Mouse (Mus musculus) embryo, embryonic 10 days (tissue): ENCODE measurements around the gene Gm21972.
A peak's percentile ranks its signal among the peaks of the same experiment; 100 is the strongest.

Experiments used
- DNase-seq: peaks from one replicate; pipeline ENCODE4 v3.0.0-alpha.2; 2015; ENCODE audit warnings: low spot score

Gm21972 gene

GRCm38 (mm10) chr1:86133337-86133736 is at the start of gene Gm21972:
Gene Gm21972, plus strand, starts transcription at chr1:86133637.
- no peak for DNase-seq

- no peak for DNase-seq
Measured at GRCm38 (mm10) chr1:86094413-86094812, 39.0 kb upstream of the Gm21972 start.

DNA sequence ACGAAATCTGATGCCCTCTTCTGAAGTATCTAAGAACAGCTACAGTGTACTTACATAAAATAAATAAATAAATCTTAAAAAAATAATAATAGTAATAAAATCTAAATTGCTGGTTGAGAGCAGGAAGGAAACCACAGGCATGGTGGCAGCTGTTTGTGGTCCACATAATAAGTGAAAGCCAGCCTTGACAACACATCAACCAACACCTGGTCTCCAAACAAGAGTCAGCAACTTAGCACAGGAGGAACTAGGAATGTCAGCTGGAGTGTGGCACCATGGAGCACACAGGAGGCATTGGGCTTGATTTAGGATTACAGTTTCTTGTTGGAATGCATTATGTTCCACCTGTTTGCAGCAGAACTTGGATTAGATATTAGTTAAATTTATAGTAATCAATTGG is 28.4 kb upstream of the Gm21972 start:
- no peak for DNase-seq

DNA sequence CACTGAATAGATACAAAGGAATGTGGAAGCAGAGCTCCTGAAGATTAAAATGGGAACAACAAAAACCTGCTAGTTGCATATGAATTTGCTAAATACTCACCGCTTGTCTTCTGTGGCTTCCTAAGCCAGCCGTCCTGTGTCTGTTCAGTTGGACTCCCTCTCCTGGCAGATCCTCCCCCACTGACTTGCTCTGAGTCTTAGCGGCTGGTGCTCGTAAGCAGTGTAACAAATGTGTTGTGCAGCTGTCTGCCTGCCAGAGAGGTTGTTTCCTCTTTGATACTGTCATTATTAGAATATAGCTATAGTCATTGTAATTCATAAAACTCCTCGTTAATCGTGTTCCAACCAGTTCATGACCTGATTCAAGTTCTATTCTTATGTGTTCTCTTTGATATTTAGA is 21.7 kb upstream of the Gm21972 start, which contains the start of gene Htr2b:
Htr2b (minus strand) TSS at position 192 of the 400 bp plus-strand sequence.
- no peak for DNase-seq

DNA sequence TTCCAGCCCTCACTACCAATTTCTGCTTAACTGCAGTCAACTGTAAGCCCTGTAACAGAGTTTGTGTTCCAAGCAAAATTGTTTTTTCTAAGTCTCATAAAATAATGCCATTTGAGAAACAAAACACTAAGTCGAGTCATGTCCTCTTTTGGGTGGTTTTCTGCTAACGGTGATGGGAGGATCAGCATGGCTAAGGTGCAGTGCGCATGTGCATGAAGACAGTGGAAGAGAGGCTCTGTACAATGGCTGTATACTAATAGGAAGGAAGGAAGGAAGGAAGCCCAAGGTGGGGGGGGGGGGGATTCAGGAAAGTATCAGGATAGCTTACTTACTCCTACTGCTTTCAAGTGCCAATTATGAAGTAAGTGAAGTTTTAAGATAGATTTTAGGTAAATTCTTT is 19.3 kb upstream of the Gm21972 start:
- DNase-seq = no peak

DNA sequence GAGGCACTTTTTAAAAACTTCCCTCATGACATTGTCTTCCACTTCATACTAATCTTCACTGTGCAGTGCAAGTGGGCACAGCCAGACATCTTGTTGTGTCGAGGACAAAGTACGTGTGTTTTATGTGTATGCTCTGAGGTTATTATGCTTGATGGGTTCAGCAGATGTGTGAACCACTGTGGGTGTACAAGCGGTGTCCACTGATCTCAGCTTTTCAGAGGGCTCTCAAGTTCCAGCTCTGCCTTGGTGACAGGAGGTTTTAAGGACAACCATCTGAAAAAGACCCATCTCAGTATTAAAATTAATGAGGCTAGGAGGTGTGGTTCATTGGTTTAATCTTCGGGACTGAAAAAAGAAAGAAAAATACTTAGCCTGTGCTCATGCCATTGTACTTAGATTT is 13.9 kb upstream of the Gm21972 start:
- DNase-seq = no peak

DNA sequence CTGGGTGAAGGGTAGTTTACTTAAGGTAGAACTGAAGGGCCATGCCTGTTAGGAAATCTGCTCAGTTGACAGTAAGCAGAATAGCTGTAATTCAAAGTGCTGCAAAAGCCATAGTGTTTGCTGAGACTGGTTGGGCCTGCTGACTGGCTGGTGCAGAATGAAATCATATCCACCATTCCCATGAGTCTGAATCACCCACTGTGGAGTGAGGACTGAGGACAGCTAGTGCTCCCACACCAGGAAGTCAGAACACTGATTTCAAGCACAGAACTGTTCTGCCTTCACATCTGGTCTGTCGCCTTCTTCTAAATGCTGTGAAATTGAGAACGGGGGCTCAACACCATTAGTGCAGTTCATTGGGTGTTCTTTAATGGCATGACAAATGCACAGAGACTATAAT is 7.4 kb upstream of the Gm21972 start:
- no peak for DNase-seq

GRCm38 (mm10) chr1:86135315-86135714 is 1.9 kb downstream of the Gm21972 start:
- no peak for DNase-seq

DNA sequence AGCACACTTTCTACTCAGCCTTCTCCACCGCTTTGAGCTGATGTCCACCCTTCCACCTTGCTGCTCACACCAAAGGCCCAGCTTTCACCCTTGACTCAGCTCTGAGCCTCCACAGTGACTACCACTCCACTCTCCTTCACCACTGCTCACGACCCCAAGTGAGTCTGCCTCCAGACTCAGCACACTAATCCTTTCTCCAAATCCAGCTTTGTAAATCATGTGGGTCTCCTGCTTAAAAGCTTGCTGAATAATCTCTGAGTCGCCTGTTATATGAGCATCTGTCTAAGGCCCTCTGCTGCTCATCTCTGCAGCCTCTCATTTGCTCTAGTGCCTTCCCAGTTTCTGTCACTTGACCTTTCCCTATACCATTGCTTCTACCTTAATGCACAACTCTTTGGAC is 7.6 kb downstream of the Gm21972 start:
- DNase-seq = no peak

- DNase-seq = no peak
Measured at GRCm38 (mm10) chr1:86143165-86143564, 9.7 kb downstream of the Gm21972 start.

DNA sequence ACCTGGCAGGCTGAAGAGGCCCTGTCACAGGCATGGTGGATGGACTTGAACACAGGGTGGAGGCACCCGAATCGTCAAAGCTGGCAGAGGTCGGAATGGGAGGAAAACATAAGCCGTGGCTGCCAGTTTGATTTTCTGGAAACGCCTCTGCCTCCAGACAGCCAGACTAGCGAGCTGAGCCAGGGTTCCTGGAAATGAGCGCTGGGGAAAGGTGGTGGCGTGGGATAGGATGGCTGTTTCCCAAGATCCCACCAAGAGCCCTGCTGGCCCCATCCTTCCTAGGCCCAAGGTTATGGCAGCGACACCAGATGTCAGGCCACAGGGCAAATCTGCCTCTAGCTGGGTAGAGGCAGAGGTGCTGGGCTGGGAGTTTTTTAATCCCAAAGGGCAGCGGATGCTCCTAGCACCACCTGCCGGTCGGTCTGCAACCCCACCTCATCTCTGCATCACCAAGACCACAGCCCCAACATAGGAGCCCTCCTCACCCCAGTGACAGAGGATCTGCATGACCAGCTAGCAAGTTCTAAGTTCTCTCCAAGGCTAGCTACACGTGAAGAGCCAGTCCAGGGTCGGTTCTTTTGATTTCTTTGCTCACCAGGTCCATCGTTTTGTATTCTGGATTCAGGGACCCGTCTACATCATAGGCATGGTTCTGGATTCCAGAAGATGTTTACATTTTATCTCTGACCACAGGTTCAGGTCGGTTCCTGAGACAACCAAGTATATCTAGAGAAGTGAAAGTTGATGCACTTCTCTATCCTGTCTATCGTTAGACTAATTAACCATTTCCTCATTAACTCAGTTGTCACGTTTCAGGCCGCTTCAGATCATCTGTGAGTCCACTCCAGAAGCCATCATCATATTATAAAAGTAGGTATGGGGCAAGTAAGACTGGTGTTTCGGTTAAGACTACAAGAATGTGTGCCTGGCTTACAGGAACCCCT is 10.8 kb downstream of the Gm21972 start:
- DNase-seq = no peak

- DNase-seq = no peak
Measured at GRCm38 (mm10) chr1:86146293-86146692, 12.9 kb downstream of the Gm21972 start.

DNA sequence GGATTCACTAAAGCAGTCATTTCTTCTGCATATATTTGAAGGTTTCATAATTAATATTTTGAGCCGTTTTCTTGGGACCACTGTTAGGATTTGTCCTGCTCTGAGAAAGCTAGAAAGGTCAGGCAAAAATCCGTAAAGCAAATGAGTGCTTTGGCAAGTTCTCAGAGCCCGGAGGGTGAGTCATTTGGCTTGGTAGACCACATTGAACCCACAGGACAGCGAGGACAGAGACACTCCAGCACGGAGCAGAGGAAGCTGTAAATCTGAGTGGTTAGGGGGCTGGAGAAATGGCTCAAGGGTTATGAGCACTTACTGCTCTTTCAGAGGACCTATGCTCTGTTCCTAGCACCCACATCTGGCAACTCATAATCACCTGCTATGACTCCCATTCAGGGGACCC is 14.1 kb downstream of the Gm21972 start:
- no peak for DNase-seq

DNA sequence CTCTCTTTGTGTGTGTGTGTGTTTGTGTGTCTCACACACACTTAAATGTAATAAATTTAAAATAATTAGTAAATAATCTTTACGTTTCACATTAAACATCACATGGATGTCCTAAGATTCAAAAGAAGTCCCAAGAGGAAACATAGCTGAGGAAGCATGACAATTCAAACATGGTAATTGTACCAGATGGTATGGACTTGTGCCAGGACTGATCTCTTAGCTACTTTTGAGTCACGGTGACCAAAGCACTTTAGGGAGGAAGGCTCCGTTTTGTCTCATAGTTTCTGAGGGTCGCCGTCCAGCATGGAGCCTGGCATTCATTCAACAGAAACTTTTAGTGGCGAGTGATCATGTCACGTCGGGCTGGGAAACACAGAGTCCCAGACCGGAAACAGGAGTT is 14.7 kb downstream of the Gm21972 start:
- no peak for DNase-seq

- no peak for DNase-seq
Measured at GRCm38 (mm10) chr1:86150929-86151328, 17.5 kb downstream of the Gm21972 start.

DNA sequence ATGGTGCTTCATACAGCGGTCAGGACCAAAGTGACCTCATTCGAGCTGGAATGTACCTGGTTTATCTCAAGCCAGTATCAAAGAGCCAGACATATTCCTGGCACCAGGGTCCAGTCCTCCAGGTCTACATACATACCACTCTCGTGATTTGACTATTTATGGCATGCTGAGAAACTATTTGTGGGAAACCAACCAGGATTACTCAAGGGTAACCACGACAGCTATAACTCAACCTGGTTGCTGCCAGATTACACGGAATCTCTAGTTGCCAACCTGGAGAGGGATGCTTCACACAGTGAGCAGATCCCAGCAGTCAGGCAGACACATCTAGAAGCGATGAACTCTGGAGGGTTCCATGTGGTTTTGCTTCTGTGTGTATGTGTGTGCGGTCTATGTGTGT is 17.9 kb downstream of the Gm21972 start:
- DNase-seq = no peak

- DNase-seq = no peak
Measured at GRCm38 (mm10) chr1:86152618-86153017, 19.2 kb downstream of the Gm21972 start.

- DNase-seq = peak; percentile 99
Measured at GRCm38 (mm10) chr1:86154133-86154823, 20.8 kb downstream of the Gm21972 start, which contains the start of gene Armc9. Gene Armc9, plus strand, starts transcription at chr1:86154780.

GRCm38 (mm10) chr1:86154824-86155164 is 21.4 kb downstream of the Gm21972 start:
- no peak for DNase-seq

DNA sequence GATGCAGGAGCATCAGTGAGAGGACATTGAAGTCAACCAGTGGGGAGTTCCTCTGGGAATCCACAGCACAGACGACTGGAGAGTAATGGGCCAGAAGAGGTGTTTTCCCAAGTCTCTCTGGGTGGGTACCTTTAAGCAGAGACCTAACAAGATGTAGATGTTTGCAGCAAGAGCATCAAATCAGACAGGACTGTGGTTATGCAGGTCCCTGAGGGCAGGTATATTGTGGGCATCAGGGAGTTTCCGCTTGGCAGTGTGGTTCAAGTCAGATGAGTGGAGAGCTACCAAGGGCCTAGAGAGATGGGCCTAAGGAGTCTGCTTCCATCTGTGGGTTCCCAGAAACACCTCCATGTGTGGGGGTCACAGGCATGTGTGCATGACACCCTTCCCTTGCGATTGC is 22.6 kb downstream of the Gm21972 start:
- DNase-seq = no peak

DNA sequence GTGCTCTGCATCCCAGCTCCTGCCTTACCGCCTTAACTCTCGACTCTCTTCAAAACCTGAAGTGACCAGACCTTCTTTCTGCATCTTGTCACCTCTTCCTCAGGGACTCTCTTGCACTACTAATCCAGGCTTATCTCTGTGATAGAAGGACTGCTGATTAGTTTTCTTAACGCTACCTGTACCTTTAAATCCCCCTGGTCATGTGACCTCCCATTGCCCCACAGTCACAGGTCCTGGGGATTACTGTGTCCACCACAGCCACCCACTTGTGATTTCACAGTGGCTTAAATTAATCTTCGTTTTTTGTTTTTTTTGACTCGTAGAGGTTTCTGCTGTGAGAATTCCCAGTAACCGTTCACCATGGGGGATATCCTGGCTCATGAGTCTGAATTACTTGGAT is 23.2 kb downstream of the Gm21972 start:
- no peak for DNase-seq

DNA sequence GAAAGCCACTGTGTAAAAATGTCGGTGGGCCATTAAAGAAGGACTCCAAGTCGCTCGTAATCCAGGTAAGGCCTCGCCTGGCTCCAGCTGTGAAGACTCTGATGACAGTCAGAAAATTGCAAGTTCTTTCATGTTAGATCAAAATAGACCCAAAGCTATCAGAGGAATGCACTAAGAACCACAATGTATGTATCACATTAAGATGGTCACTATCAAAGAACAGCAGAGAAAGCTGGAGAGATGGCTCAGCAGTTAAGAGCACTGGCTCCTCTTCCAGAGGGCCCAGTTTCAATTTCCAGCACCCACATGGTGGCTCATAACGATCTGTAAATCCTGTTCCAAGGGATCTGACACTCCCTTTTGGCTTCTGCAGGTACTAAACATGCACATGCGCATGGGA is 26.6 kb downstream of the Gm21972 start:
- DNase-seq = no peak

- DNase-seq = no peak
Measured at GRCm38 (mm10) chr1:86160479-86160878, 27.0 kb downstream of the Gm21972 start.
